Mouse (Mus musculus): Measurements from ENCODE around the gene Clns1a. TPM values are rescaled to one million over a fixed set of nuclear protein-coding genes. Genes with fewer than 3 reads are reported as not detected.

The Clns1a gene
- total and polyA plus RNA-seq, 3 experiments = 140 to 305 (median 240) TPM

GRCm38 (mm10) chr7:97707123-97707522, 10.7 kb downstream of the Clns1a start:
- Histone ChIP-seq H3K36me3 (replicated peaks in 1 of 2; ENCODE audit: control insufficient read depth in 1 of 2, insufficient read depth in 1 of 2, low read length in 1 of 2) (peaks cover 25 to 80% of the 10 kb centered on the region in 2 experiments), H3K27me3 (replicated peaks) (no peaks in the 10 kb centered on the region), H3K9me3 (replicated peaks; ENCODE audit: low read length) (no peaks in the 10 kb centered on the region), H3K27ac (ENCODE audit: insufficient read depth, low read depth) (no peak overlapping the region), H3K4me1 (ENCODE audit: control insufficient read depth in 1 of 2, insufficient read depth in 2 of 2) (peaks cover 8 to 42% of the 10 kb centered on the region in 2 experiments; a peak in 3 of 4 replicates), H3K9ac (ENCODE audit: insufficient read depth, low read depth) (no peak overlapping the region), H3K4me2 (ENCODE audit: insufficient read depth, low read depth, poor library complexity, severe bottlenecking) (no peak overlapping the region), H3K79me2 (replicated peaks; ENCODE audit: control insufficient read depth, extremely low read depth, insufficient read depth, poor library complexity, severe bottlenecking) (peaks cover 60% of the 10 kb centered on the region), H3K4me3 (replicated peaks in 1 of 3; ENCODE audit: low read depth in 2 of 3, low read length in 2 of 3, poor library complexity in 1 of 3) (no peak overlapping the region)
- TF ChIP-seq ZNF384 (IDR thresholded peaks at IDR 0.05; ENCODE audit: low read depth, low read length) = no peak
- TF ChIP-seq USF2 (conservative IDR thresholded peaks at IDR 0.05; ENCODE audit: low read depth, low read length) = no peak
- TF ChIP-seq RAD21 (IDR thresholded peaks at IDR 0.05; ENCODE audit: low read depth, low read length) = no peak
- no peak for TF ChIP-seq POLR2A (IDR thresholded peaks at IDR 0.05; ENCODE audit: low read depth, low read length)
- no peak for TF ChIP-seq NRF1 (IDR thresholded peaks at IDR 0.05; ENCODE audit: low read depth, low read length)
- dilution Hi-C loops (cut with MboI; ENCODE audit: extremely low pct_ligation_motif_present, extremely low pct_unique_long_range_greater_than_20kb, low sequenced_read_pairs) (no loop called here), in situ Hi-C loops (cut with MboI; ENCODE audit: low pct_ligation_motif_present, low pct_unique_long_range_greater_than_20kb, low sequenced_read_pairs) (no loop called here)
- DNase-seq (ENCODE audit: extremely low read depth) = no peak

- Histone ChIP-seq H3K4me3 (replicated peaks in 1 of 3; ENCODE audit: low read depth in 2 of 3, low read length in 2 of 3, poor library complexity in 1 of 3) (no peak overlapping the region), H3K36me3 (replicated peaks in 1 of 2; ENCODE audit: control insufficient read depth in 1 of 2, insufficient read depth in 1 of 2, low read length in 1 of 2) (peaks cover 29 to 82% of the 10 kb centered on the region in 2 experiments), H3K27me3 (replicated peaks) (no peaks in the 10 kb centered on the region), H3K27ac (ENCODE audit: insufficient read depth, low read depth) (no peak overlapping the region), H3K9me3 (replicated peaks; ENCODE audit: low read length) (no peaks in the 10 kb centered on the region), H3K79me2 (replicated peaks; ENCODE audit: control insufficient read depth, extremely low read depth, insufficient read depth, poor library complexity, severe bottlenecking) (peaks cover 54% of the 10 kb centered on the region), H3K4me2 (ENCODE audit: insufficient read depth, low read depth, poor library complexity, severe bottlenecking) (no peak overlapping the region), H3K4me1 (ENCODE audit: control insufficient read depth in 1 of 2, insufficient read depth in 2 of 2) (peaks cover 8 to 37% of the 10 kb centered on the region in 2 experiments; a peak in 3 of 4 replicates), H3K9ac (ENCODE audit: insufficient read depth, low read depth) (no peak overlapping the region)
- dilution Hi-C loops (cut with MboI; ENCODE audit: extremely low pct_ligation_motif_present, extremely low pct_unique_long_range_greater_than_20kb, low sequenced_read_pairs) (no loop called here), in situ Hi-C loops (cut with MboI; ENCODE audit: low pct_ligation_motif_present, low pct_unique_long_range_greater_than_20kb, low sequenced_read_pairs) (no loop called here)
- no peak for DNase-seq (ENCODE audit: extremely low read depth)
- TF ChIP-seq SIN3A (IDR thresholded peaks at IDR 0.05; ENCODE audit: low read length) = no peak
- no peak for TF ChIP-seq SMC3 (IDR thresholded peaks at IDR 0.05; ENCODE audit: low read depth, low read length)
- TF ChIP-seq USF2 (conservative IDR thresholded peaks at IDR 0.05; ENCODE audit: low read depth, low read length) = no peak
- no peak for TF ChIP-seq EP300 (IDR thresholded peaks at IDR 0.05; ENCODE audit: low read length)
- TF ChIP-seq KAT2A (IDR thresholded peaks at IDR 0.05; ENCODE audit: insufficient replicate concordance, low read length) = no peak
- no peak for TF ChIP-seq PAX5 (IDR thresholded peaks at IDR 0.05; ENCODE audit: low read length)
Observed at GRCm38 (mm10) chr7:97707809-97708208, 11.4 kb downstream of the Clns1a start.

GRCm38 (mm10) chr7:97709204-97709603, 12.8 kb downstream of the Clns1a start:
- H3K9me3 ChIP-seq (replicated peaks; ENCODE audit: low read length) = no peaks in the 10 kb centered on the region
- in situ Hi-C loops (cut with MboI; ENCODE audit: low pct_ligation_motif_present, low pct_unique_long_range_greater_than_20kb, low sequenced_read_pairs) (no loop called here), dilution Hi-C loops (cut with MboI; ENCODE audit: extremely low pct_ligation_motif_present, extremely low pct_unique_long_range_greater_than_20kb, low sequenced_read_pairs) (no loop called here)
- no peak overlapping the region for H3K4me3 ChIP-seq (replicated peaks in 1 of 3; ENCODE audit: low read depth in 2 of 3, low read length in 2 of 3, poor library complexity in 1 of 3)
- no peak for TF ChIP-seq TBP (conservative IDR thresholded peaks at IDR 0.05; ENCODE audit: low read depth, low read length)
- no peak for TF ChIP-seq NRF1 (IDR thresholded peaks at IDR 0.05; ENCODE audit: low read depth, low read length)
- TF ChIP-seq IRF4 (IDR thresholded peaks at IDR 0.05; ENCODE audit: low read depth, low read length) = no peak
- no peak for TF ChIP-seq ELF1 (IDR thresholded peaks at IDR 0.05; ENCODE audit: low read depth, low read length)
- TF ChIP-seq NELFE (IDR thresholded peaks at IDR 0.05; ENCODE audit: low read depth, low read length) = no peak
- no peak for TF ChIP-seq CTCF (conservative IDR thresholded peaks at IDR 0.05 in 1 of 2, IDR thresholded peaks at IDR 0.05 in 1 of 2; ENCODE audit: low read depth in 2 of 2, low read length in 2 of 2)
- TF ChIP-seq MAX (IDR thresholded peaks at IDR 0.05; ENCODE audit: low read length) = no peak
- no peak for TF ChIP-seq USF2 (conservative IDR thresholded peaks at IDR 0.05; ENCODE audit: low read depth, low read length)
- no peak for TF ChIP-seq ZNF384 (IDR thresholded peaks at IDR 0.05; ENCODE audit: low read depth, low read length)
- TF ChIP-seq JUN (IDR thresholded peaks at IDR 0.05; ENCODE audit: insufficient read depth, low read depth, low read length) = no peak
- H3K36me3 ChIP-seq (replicated peaks in 1 of 2; ENCODE audit: control insufficient read depth in 1 of 2, insufficient read depth in 1 of 2, low read length in 1 of 2) = peaks cover 39 to 84% of the 10 kb centered on the region in 2 experiments
- no peaks in the 10 kb centered on the region for H3K27me3 ChIP-seq (replicated peaks)
- DNase-seq (ENCODE audit: extremely low read depth) = no peak
- no peak overlapping the region for H3K9ac ChIP-seq (ENCODE audit: insufficient read depth, low read depth)
- peaks cover 2 to 26% of the 10 kb centered on the region in 2 experiments; a peak in 2 of 4 replicates for H3K4me1 ChIP-seq (ENCODE audit: control insufficient read depth in 1 of 2, insufficient read depth in 2 of 2)
- H3K79me2 ChIP-seq (replicated peaks; ENCODE audit: control insufficient read depth, extremely low read depth, insufficient read depth, poor library complexity, severe bottlenecking) = peaks cover 40% of the 10 kb centered on the region
- no peak overlapping the region for H3K4me2 ChIP-seq (ENCODE audit: insufficient read depth, low read depth, poor library complexity, severe bottlenecking)
- no peak overlapping the region for H3K27ac ChIP-seq (ENCODE audit: insufficient read depth, low read depth)

Data from CH12.LX (cell line).